Mouse (Mus musculus) retina, postnatal 7 days (tissue): ENCODE results near the gene Zdhhc4.

Experiments
- DNase-seq: peaks from one replicate; pipeline ENCODE4 v3.0.0-alpha.2; 2012; ENCODE audit warnings: low read depth, low spot score

Gene Zdhhc4

DNA sequence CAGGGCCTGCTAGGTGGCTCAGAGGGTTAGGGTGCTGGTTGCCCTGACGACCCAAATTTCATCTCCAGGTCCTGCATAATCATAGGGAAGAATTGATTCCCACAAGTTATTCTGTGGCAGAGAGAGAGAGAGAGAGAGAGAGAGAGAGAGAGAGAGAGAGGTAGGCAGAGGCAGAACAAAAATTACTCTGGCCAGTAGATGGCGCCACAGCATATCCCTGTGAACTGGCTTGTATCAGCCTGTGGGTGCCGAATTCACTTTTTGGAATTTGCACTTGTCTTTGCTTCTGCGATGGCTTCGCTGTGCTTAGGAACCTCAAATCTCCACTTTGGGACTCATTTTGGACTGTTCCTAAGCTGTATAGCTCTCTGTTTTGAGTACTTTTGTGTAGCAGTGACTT lies 4.8 kb upstream of the Zdhhc4 start:
- DNase-seq: peak; percentile 69

- no peak for DNase-seq
Measured at GRCm38 (mm10) chr5:143317288-143317610, 11.8 kb downstream of the Zdhhc4 start.

- DNase-seq: no peak
Measured at GRCm38 (mm10) chr5:143316605-143317287, 12.3 kb downstream of the Zdhhc4 start.

GRCm38 (mm10) chr5:143315514-143315888 lies 13.6 kb downstream of the Zdhhc4 start:
- no peak for DNase-seq

GRCm38 (mm10) chr5:143314730-143315513 lies 14.1 kb downstream of the Zdhhc4 start, which contains the start of gene E130309D02Rik:
TSS of gene E130309D02Rik (minus strand) at chr5:143315360.
- peak; percentile 77 for DNase-seq

- DNase-seq: no peak
Measured at GRCm38 (mm10) chr5:143314183-143314729, 14.8 kb downstream of the Zdhhc4 start.

DNA sequence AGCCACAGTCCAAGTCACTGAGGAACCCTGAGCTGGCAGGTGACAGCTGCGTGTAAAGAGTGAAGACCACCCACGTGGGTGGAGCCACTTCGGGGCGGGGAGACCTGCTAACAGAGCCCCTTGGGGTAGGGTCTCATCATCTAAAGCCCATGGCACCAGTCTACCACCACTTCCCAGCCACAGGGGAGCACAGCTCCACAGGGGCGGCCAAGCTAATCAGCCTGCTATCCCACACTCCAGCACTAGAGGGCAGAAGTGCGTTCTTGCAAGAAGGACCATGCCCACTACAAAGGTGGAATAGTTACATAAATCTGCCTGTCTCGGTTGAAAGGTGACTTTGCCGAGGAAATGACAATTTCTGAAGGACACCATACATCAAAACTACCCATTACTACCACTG lies 17.2 kb downstream of the Zdhhc4 start:
- peak; percentile 69 for DNase-seq

GRCm38 (mm10) chr5:143309916-143310315 lies 19.1 kb downstream of the Zdhhc4 start:
- DNase-seq: no peak

DNA sequence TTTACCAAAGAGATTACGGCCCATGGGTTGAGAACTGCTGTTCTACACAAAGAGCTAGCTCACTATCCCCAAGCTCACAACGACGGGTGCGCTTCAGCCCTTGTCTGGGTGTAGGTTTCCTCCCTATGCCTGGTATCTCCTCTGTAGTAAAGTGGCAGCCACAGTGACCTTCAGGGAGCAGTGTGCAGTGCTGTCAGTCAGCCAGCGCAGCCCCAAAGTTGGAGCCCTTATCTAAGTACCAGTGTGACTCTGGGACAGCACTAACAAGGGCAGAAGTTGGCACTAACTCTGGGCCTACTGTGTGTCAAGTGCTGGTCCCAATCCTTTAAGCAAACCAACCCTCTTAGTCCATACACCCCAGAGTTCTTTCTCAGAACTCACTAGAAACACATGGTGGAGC lies 20.2 kb downstream of the Zdhhc4 start:
- DNase-seq: no peak

DNA sequence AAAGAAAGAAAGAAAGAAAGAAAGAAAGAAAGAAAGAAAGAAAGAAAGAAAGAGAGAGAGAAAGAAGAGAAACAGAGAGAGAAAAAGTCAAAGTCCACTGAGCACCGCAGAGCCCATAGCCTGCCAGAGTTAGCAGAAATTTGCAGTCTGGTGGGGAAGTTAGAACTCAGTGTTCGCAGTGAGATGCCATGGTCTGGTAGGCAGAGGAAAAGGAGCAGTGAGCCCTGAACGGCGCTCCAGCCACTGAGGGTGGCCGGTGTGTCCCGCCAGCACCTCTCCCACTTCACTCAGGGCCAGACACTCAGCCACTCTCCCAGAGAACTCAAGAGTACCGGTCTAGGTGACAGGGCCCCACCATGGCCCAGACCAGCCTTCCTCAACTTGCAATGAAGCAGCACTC lies 24.8 kb downstream of the Zdhhc4 start:
- DNase-seq: no peak

DNA sequence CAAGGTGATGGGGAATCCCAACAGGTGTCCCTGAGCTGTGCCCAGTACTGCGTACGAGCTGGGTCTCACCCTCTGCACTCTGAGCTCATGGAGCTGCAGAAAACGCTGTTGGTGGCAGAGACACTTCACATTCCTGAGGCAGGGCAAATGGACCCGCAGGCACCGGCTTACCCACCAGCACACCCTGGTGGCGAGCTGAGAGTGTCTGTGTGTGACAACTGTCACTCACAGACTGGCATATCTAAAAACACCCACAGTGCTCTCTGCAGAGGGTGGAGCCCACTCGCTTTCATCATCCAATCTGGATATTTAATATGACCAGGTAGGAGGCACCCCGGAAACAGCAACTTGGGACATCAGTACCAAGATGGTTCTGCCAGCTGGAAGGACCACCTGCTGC lies 27.8 kb downstream of the Zdhhc4 start:
- DNase-seq: no peak

- no peak for DNase-seq
Measured at GRCm38 (mm10) chr5:143299686-143300085, 29.4 kb downstream of the Zdhhc4 start.

GRCm38 (mm10) chr5:143298391-143298790 lies 30.7 kb downstream of the Zdhhc4 start:
- DNase-seq: no peak

- DNase-seq: no peak
Measured at GRCm38 (mm10) chr5:143297986-143298385, 31.1 kb downstream of the Zdhhc4 start.

- no peak for DNase-seq
Measured at GRCm38 (mm10) chr5:143295330-143295729, 33.7 kb downstream of the Zdhhc4 start.

GRCm38 (mm10) chr5:143294862-143295261 lies 34.2 kb downstream of the Zdhhc4 start:
- no peak for DNase-seq

DNA sequence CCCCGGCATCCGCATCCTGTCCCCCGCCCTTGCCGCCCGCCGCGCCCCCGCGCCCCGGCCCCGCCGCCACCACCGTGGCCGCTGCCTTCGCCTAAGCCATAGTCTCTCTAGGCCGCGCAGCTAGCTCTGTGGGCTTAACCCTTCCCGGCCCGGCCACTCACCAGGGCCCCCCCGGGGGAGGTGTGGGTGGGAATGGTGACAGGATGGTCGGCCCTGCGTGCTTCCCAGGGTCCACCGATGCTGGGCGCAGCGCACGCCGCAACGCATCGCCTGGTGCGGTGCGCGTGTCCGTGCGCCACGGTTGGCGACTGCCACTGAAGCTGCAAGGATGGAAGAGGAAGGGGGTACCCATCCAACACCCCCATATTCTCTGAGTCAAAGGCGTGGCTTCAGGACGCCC lies 35.7 kb downstream of the Zdhhc4 start, which contains the start of gene Zfp853:
Gene Zfp853 (minus strand): TSS at position 220 of the 400 bp plus-strand sequence.
- DNase-seq: no peak

DNA sequence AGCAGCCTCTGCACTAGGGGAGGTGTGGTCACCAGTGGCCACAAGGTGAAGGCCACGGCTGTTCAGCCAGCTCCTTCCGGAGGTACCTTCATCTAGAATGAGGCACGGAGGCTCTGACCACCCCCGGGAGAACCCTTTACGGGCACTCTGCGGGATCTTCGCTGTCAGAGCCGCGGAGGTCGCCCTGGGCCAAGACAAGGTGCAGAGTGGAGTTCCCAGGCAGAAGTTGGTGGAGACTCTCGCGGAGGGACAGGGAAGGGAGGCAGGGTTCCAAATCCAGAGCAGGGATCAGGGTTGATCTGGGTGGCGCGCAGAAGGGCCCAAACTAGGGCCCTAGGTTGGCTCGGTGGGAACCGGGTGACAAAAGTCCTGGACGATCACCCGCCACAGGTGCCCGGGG lies 36.2 kb downstream of the Zdhhc4 start:
- DNase-seq: no peak

- no peak for DNase-seq
Measured at GRCm38 (mm10) chr5:143289299-143289698, 39.8 kb downstream of the Zdhhc4 start.

GRCm38 (mm10) chr5:143288378-143288911 lies 40.6 kb downstream of the Zdhhc4 start:
- no peak for DNase-seq

DNA sequence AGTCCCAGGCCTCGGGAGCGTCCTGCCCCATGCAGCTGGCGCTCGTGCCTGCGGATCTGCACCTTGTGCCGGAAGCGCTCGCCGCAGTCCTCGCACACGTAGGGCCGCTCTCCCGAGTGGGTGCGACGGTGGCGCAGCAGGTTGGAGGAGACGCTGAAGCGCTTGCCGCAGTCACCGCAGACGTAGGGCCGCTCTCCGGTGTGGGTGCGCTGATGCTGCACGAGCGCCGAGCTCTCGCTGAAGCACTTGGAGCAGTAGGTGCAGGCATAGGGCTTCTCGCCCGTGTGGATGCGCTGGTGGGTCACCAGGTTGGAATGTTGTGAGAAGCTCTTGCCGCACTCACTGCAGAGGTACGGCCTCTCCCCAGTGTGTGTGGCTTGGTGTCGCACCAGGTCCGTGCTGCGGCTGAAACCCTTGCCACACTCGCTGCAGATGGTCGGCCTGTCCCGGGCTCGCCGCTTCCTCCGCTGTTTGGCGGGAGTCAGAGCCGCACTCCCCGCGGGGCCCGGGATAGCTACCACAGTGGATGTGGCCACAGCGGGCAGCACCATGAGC lies 41.2 kb downstream of the Zdhhc4 start:
- no peak for DNase-seq

DNA sequence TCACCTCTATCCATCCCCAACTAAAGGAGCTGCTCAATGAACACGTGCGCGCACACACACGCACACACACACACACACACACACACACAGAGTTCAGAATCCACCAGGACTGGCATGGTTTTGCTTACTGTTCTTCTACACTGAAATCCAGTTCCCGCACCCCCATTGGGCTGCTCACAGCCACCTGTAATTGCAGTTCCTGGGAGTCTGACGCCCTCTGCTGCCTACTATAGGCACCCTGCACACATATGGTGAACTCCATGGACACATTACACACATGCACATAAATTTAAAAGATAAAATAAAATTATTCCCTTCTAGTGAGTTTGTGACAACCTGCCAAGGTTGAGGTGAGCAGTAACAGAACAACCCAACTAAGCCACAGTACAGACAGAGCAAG lies 44.3 kb downstream of the Zdhhc4 start:
- no peak for DNase-seq
